Mouse (Mus musculus) neural tube, embryonic 12.5 days (tissue): ENCODE data around the gene Gal3st2c. TPM values are rescaled to one million over a fixed set of nuclear protein-coding genes. Genes with fewer than 3 reads are reported as not detected.
"Not testable (repeated sequence)": the region's sequence is repeated elsewhere in the genome, so short reads cannot be mapped to it uniquely, and the experiment has no call there.

Experiments used
- ATAC-seq: fragments of 200-750 bp; cut with Nextera tagmentation; 2 replicates; pipeline ENCODE4 v1.8.0; 2017; ENCODE audit warnings: low read depth, mild to moderate bottlenecking, moderate TSS enrichment, moderate library complexity; ENCODE audit not compliant: low FRiP score
- H3K27ac ChIP-seq: fragments of 300-500 bp; sonication (generic); 2 replicates; pipeline ENCODE4 v1.5.1; 2016
- H3K27me3 ChIP-seq: fragments of 300-500 bp; sonication (generic); replicated peaks from 2 replicates; pipeline ENCODE4 v1.6.1; 2016; ENCODE audit warnings: mild to moderate bottlenecking
- H3K36me3 ChIP-seq: fragments of 300-500 bp; sonication (generic); 2 replicates; pipeline ENCODE4 v1.6.1; 2016; ENCODE audit warnings: mild to moderate bottlenecking
- H3K4me1 ChIP-seq: fragments of 300-500 bp; sonication (generic); 2 replicates; pipeline ENCODE4 v1.6.1; 2016
- H3K4me2 ChIP-seq: fragments of 300-500 bp; sonication (generic); replicated peaks from 2 replicates; pipeline ENCODE4 v1.6.1; 2016; ENCODE audit warnings: mild to moderate bottlenecking
- H3K4me3 ChIP-seq: fragments of 300-500 bp; sonication (generic); 2 replicates; pipeline ENCODE4 v1.5.1; 2016
- H3K9ac ChIP-seq: fragments of 300-500 bp; sonication (generic); 2 replicates; pipeline ENCODE4 v1.6.1; 2016; ENCODE audit warnings: mild to moderate bottlenecking
- H3K9me3 ChIP-seq: fragments of 300-500 bp; sonication (generic); 2 replicates; pipeline ENCODE4 v1.6.1; 2016; ENCODE audit warnings: mild to moderate bottlenecking
- WGBS: fragments of 180-500 bp; shearing (Covaris S2); methylation state at CpG from one replicate; pipeline ENCODE4 v1.1.7; 2016; 5-methylcytosine and 5-hydroxymethylcytosine counted together
- polyA plus RNA-seq: library from polyadenylated mRNA; unstranded; fragments of >200 nt; fragmentation: Nextera tagmentation; extraction: Ambion mirVana; gene quantifications from 2 replicates; pipeline ENCODE4 v1.2.1, GENCODE M21; 2016

The Gal3st2c gene
- polyA plus RNA-seq, 1 experiment from 2014 or later: not detected

- H3K4me2 ChIP-seq, H3K9ac ChIP-seq, H3K4me1 ChIP-seq, H3K27me3 ChIP-seq, H3K36me3 ChIP-seq, H3K9me3 ChIP-seq, ATAC-seq, H3K27ac ChIP-seq, H3K4me3 ChIP-seq: not testable (repeated sequence)
- WGBS: 77% methylated on average over 2 of the region's 2 CpGs
Measured at GRCm38 (mm10) chr1:94005954-94006506, 15.7 kb downstream of the Gal3st2c start.

DNA sequence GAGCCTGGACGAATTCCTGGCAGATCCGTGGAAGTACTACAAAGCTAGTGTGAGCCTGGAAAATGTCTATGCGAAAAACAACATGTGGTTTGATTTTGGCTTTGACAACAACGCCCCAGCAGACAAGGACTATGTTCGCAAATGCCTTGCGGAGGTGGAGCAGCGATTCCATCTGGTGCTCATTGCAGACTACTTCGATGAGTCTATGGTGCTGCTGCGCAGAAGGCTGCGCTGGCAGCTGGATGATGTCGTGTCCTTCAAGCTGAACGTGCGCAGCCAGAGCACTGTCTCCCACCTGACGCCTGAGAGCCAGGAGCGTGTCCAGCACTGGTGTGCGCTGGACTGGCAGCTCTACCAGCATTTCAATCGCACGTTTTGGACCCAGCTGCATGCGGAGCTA, 18.5 kb downstream of the Gal3st2c start:
- H3K27ac ChIP-seq, ATAC-seq, H3K4me1 ChIP-seq, H3K27me3 ChIP-seq, H3K4me3 ChIP-seq, H3K4me2 ChIP-seq, H3K9ac ChIP-seq, H3K36me3 ChIP-seq, H3K9me3 ChIP-seq: not testable (repeated sequence)
- 93% methylated on average over 16 of the region's 19 CpGs for WGBS

DNA sequence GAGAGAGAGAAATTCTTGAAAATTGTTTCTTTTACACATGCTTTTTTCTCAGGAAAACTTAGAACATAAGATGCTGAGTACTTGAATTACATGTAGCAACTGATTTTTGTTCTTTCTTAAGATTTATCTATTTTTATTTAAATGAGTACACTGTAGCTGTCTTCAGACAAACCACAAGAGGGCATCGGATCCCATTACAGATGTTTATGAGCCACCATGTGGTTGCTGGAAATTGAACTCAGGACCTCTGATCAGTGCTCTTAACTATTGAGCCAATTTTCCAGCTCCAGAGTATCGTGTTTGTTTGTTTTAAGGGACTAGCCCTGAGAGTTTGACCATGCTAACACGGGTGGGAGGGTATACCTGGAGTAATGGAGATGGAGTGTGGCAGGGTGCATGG, 21.3 kb downstream of the Gal3st2c start:
- H3K27me3 ChIP-seq: no peaks in the 10 kb centered on the region
- H3K36me3 ChIP-seq: no peaks in the 10 kb centered on the region
- no peak for ATAC-seq
- no peak overlapping the region for H3K27ac ChIP-seq
- no peak overlapping the region for H3K9ac ChIP-seq
- H3K4me3 ChIP-seq: no peak overlapping the region
- H3K9me3 ChIP-seq: no peaks in the 10 kb centered on the region
- 65% methylated on average over 3 of the region's 3 CpGs for WGBS
- no peaks in the 10 kb centered on the region for H3K4me1 ChIP-seq
- no peak overlapping the region for H3K4me2 ChIP-seq

- no peaks in the 10 kb centered on the region for H3K36me3 ChIP-seq
- H3K4me2 ChIP-seq: no peak within 1 kb of the TSS
- 91% methylated on average over 6 of the region's 6 CpGs for WGBS
- H3K27me3 ChIP-seq: no peaks in the 10 kb centered on the region
- no peaks in the 10 kb centered on the region for H3K4me1 ChIP-seq
- H3K4me3 ChIP-seq: no peak within 1 kb of the TSS
- H3K27ac ChIP-seq: no peak within 1 kb of the TSS
- no peaks in the 10 kb centered on the region for H3K9me3 ChIP-seq
- H3K9ac ChIP-seq: no peak within 1 kb of the TSS
- ATAC-seq: no peak
Measured at GRCm38 (mm10) chr1:94020151-94020550, 29.8 kb downstream of the Gal3st2c start, which contains the start of gene Neu4. Neu4 (plus strand) TSS chr1:94020451.

- WGBS: 86% methylated on average over 12 of the region's 12 CpGs
- Histone ChIP-seq H3K4me1 (no peaks in the 10 kb centered on the region), H3K9me3 (no peaks in the 10 kb centered on the region), H3K27ac (no peak overlapping the region), H3K4me2 (no peak overlapping the region), H3K4me3 (no peak overlapping the region), H3K36me3 (no peaks in the 10 kb centered on the region), H3K27me3 (no peaks in the 10 kb centered on the region), H3K9ac (no peak overlapping the region)
- ATAC-seq: no peak
Measured at GRCm38 (mm10) chr1:94027506-94028108, 37.3 kb downstream of the Gal3st2c start.

DNA sequence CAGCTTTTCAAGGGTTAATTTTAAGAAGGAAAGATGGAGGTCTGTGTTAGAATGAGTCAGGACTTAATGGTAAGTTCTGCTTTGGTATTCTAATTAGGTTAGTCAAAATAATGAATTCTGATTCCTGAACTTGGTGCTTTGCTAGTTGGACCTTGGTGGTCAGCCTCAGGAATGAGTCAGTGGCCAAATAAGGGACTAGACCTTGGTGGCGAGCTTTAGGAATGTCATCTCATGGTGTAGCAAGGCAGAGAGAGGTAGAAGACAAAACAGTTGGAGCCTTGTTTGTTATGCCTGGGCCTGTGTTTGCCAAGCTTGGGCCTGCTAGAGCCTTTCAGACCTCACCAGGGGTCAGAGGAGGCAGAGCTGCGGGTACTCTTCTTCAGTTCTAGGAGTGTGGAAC, 38.4 kb downstream of the Gal3st2c start:
- no peak overlapping the region for H3K9ac ChIP-seq
- 93% methylated on average over 2 of the region's 2 CpGs for WGBS
- no peaks in the 10 kb centered on the region for H3K4me1 ChIP-seq
- H3K27me3 ChIP-seq: no peaks in the 10 kb centered on the region
- ATAC-seq: no peak
- no peak overlapping the region for H3K4me2 ChIP-seq
- H3K4me3 ChIP-seq: no peak overlapping the region
- no peaks in the 10 kb centered on the region for H3K36me3 ChIP-seq
- no peaks in the 10 kb centered on the region for H3K9me3 ChIP-seq
- no peak overlapping the region for H3K27ac ChIP-seq

GRCm38 (mm10) chr1:94033075-94033602, 42.8 kb downstream of the Gal3st2c start:
- Histone ChIP-seq H3K9ac (no peak overlapping the region), H3K27me3 (no peaks in the 10 kb centered on the region), H3K9me3 (no peaks in the 10 kb centered on the region), H3K36me3 (no peaks in the 10 kb centered on the region), H3K4me2 (no peak overlapping the region), H3K4me3 (no peak overlapping the region), H3K27ac (no peak overlapping the region), H3K4me1 (0 out of 2 replicates have a peak, but pooled peaks cover 3% of the 10 kb centered on the region)
- WGBS: 92% methylated on average over 2 of the region's 2 CpGs
- ATAC-seq: no peak

DNA sequence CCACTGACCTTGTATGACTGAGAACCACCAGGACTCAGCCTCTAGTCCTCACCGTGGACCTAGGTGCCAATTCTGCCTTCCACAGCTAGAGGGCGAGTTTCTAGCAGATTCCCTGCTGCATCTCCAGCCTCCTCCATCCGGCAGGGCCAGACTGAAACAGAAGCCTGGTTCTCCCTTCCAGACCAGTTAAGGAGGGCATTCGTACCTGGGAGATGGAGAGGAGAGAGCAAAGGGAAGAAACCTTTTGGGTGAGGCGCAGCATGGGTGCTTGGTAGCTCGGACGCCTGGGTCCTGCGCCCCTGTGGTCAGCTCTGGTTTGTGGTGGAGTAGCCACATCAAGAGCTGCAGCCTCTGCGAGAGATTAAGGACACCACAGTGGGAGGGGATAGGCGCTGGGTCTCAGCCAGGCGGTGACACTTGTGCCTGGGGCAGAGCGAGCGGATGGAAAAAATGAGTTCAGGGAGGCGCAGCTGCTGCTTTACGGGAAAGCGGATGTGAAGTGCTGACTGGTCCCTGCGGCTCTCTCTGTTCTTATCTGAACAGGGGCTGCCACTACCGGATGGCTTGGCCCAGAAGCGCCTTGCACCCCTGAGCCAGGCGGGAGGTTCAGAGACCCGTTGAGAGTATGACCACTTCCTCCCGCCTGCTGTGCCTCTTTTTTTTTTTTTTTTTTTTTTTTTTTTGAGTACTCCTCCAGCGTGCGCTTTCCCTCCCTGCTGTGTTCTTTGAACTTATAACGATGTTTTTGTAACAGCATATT, 44.9 kb downstream of the Gal3st2c start:
- Histone ChIP-seq H3K27me3 (no peaks in the 10 kb centered on the region), H3K36me3 (no peaks in the 10 kb centered on the region), H3K9ac (peak overlapping the region; percentile 57), H3K4me3 (peak overlapping the region; percentile 30), H3K9me3 (no peaks in the 10 kb centered on the region), H3K4me2 (peak overlapping the region; percentile 70), H3K27ac (no peak overlapping the region), H3K4me1 (0 out of 2 replicates have a peak, but pooled peaks cover 3% of the 10 kb centered on the region)
- WGBS: 2% methylated on average over 24 of the region's 25 CpGs
- peak; percentile 94 for ATAC-seq

GRCm38 (mm10) chr1:94040391-94040790, 50.1 kb downstream of the Gal3st2c start:
- no peaks in the 10 kb centered on the region for H3K9me3 ChIP-seq
- H3K4me2 ChIP-seq: no peak overlapping the region
- no peak overlapping the region for H3K9ac ChIP-seq
- WGBS: 93% methylated on average over 2 of the region's 2 CpGs
- 0 out of 2 replicates have a peak, but pooled peaks cover 3% of the 10 kb centered on the region for H3K4me1 ChIP-seq
- ATAC-seq: no peak
- H3K27me3 ChIP-seq: no peaks in the 10 kb centered on the region
- H3K27ac ChIP-seq: no peak overlapping the region
- H3K4me3 ChIP-seq: no peak overlapping the region
- H3K36me3 ChIP-seq: no peaks in the 10 kb centered on the region

DNA sequence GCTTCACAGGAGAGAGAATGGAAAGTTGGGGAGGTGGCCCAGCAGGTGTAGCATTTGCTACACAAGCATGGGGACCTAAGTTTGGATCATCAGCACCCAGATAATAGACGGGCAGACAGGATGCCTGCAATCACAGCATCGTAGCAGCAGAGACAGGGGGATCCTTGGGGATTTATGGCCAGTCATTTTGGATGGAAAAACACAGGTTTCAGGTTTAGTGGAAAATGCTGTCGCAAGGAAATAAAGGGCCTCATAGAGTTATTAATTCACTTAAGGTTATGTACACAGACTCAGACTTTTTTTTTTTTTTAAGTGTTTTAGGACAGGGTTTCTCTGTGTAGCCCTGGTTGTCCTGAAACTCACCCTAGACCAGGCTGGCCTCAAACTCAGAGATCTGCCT, 55.2 kb downstream of the Gal3st2c start:
- no peaks in the 10 kb centered on the region for H3K27me3 ChIP-seq
- WGBS: 75% methylated on average over 3 of the region's 3 CpGs
- ATAC-seq: no peak

DNA sequence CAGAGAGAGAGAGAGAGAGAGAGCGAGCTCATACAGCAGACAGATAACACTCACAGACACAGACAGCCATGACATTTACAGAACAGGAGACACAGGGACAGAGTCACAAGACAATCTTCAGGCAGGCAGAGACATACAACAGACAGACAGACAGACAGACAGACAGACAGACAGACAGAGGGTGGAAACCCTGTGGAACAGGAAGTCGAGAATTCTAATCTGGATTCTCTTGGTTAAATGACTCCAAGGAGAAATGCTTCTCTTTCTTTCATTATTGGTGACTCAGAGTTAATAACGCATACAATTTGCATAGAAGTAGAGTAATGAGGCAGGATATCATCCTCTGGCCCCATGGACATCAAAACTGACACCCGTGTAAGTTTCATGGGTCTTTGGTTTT, 56.2 kb downstream of the Gal3st2c start:
- no peak for ATAC-seq
- whole genome bisulfite sequencing: 83% methylated on average over 4 of the region's 4 CpGs
- Histone ChIP-seq H3K27ac (no peak overlapping the region), H3K36me3 (no peaks in the 10 kb centered on the region), H3K27me3 (no peaks in the 10 kb centered on the region), H3K4me1 (no peaks in the 10 kb centered on the region), H3K9me3 (no peaks in the 10 kb centered on the region), H3K4me3 (no peak overlapping the region), H3K9ac (no peak overlapping the region), H3K4me2 (no peak overlapping the region)

More for the DNA sequence above, 55.2 kb downstream of the Gal3st2c start:
- H3K9ac ChIP-seq: no peak overlapping the region
- H3K27ac ChIP-seq: no peak overlapping the region
- no peaks in the 10 kb centered on the region for H3K9me3 ChIP-seq
- H3K4me1 ChIP-seq: no peaks in the 10 kb centered on the region
- H3K36me3 ChIP-seq: no peaks in the 10 kb centered on the region
- no peak overlapping the region for H3K4me2 ChIP-seq
- no peak overlapping the region for H3K4me3 ChIP-seq

DNA sequence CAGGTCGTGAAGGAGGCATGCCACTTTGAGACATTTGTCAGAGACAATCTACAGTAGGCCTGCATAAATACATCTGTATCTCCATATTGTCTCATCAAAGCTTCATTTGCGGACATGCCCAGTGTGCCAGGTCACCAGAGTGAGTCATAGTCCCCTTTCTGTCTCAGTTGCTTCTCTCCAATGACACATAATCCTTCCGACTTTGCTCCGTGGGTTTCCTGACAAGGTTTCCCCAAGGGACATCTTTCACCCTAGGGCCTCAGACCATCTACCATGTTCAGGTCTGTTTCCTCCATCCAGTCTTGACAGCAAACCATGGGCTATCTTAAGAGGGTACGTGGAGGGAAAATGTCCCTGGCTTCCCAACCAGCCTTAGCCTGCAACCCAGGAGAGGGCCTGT, 60.8 kb downstream of the Gal3st2c start:
- H3K4me2 ChIP-seq: no peak overlapping the region
- ATAC-seq: no peak
- H3K27ac ChIP-seq: no peak overlapping the region
- H3K36me3 ChIP-seq: no peaks in the 10 kb centered on the region
- WGBS: 86% methylated on average over 5 of the region's 5 CpGs
- H3K27me3 ChIP-seq: no peaks in the 10 kb centered on the region
- H3K4me1 ChIP-seq: no peaks in the 10 kb centered on the region
- H3K9ac ChIP-seq: no peak overlapping the region
- no peaks in the 10 kb centered on the region for H3K9me3 ChIP-seq
- H3K4me3 ChIP-seq: no peak overlapping the region
